Mouse (Mus musculus) ovary, postnatal 10 days (tissue): Measurements from ENCODE around the gene Rbbp6.

ENCODE experiments used
- DNase-seq: peaks from one replicate; pipeline ENCODE4 v3.0.0; 2022; ENCODE audit warnings: low spot score

Gene Rbbp6

GRCm38 (mm10) chr7:122970864-122971420 lies 5.5 kb downstream of the Rbbp6 start:
- no peak for DNase-seq

- DNase-seq: no peak
Observed at GRCm38 (mm10) chr7:122972006-122972689, 6.7 kb downstream of the Rbbp6 start.

- DNase-seq: no peak
Observed at GRCm38 (mm10) chr7:122979514-122979913, 14.0 kb downstream of the Rbbp6 start.

- no peak for DNase-seq
Observed at GRCm38 (mm10) chr7:122998189-122998588, 32.7 kb downstream of the Rbbp6 start.

GRCm38 (mm10) chr7:122999871-123000396 lies 34.4 kb downstream of the Rbbp6 start:
- DNase-seq: no peak

- DNase-seq: no peak
Observed at GRCm38 (mm10) chr7:123000796-123001195, 35.3 kb downstream of the Rbbp6 start.

GRCm38 (mm10) chr7:123001341-123002027 lies 36.0 kb downstream of the Rbbp6 start:
- no peak for DNase-seq

GRCm38 (mm10) chr7:123002028-123002410 lies 36.5 kb downstream of the Rbbp6 start:
- DNase-seq: no peak

GRCm38 (mm10) chr7:123003207-123003606 lies 37.7 kb downstream of the Rbbp6 start:
- DNase-seq: no peak

- no peak for DNase-seq
Observed at GRCm38 (mm10) chr7:123004442-123004841, 39.0 kb downstream of the Rbbp6 start.

- DNase-seq: no peak
Observed at GRCm38 (mm10) chr7:123006251-123006650, 40.8 kb downstream of the Rbbp6 start.

GRCm38 (mm10) chr7:123007743-123008142 lies 42.3 kb downstream of the Rbbp6 start:
- no peak for DNase-seq

GRCm38 (mm10) chr7:123013466-123013865 lies 48.0 kb downstream of the Rbbp6 start:
- no peak for DNase-seq

GRCm38 (mm10) chr7:123014729-123015128 lies 49.2 kb downstream of the Rbbp6 start:
- no peak for DNase-seq

- no peak for DNase-seq
Observed at GRCm38 (mm10) chr7:123017627-123018026, 52.1 kb downstream of the Rbbp6 start.

- DNase-seq: no peak
Observed at GRCm38 (mm10) chr7:123025123-123025522, 59.6 kb downstream of the Rbbp6 start.

- DNase-seq: no peak
Observed at GRCm38 (mm10) chr7:123030295-123030694, 64.8 kb downstream of the Rbbp6 start.

GRCm38 (mm10) chr7:123030709-123031181 lies 65.3 kb downstream of the Rbbp6 start:
- no peak for DNase-seq

- DNase-seq: no peak
Observed at GRCm38 (mm10) chr7:123031211-123031743, 65.8 kb downstream of the Rbbp6 start.

- no peak for DNase-seq
Observed at GRCm38 (mm10) chr7:123035314-123035713, 69.8 kb downstream of the Rbbp6 start.

- no peak for DNase-seq
Observed at GRCm38 (mm10) chr7:123039302-123039701, 73.8 kb downstream of the Rbbp6 start.

- DNase-seq: no peak
Observed at GRCm38 (mm10) chr7:123045146-123045545, 79.7 kb downstream of the Rbbp6 start.
